Mouse (Mus musculus) thymus, adult 2 months (tissue): ENCODE measurements at regions not wholly inside any gene's neighbourhood (a gene's known extent, or its start where the extent isn't known, plus 50 kb on each side); places are given as distances from the start of the nearest gene placed in this dataset.

Source experiments
- DNase-seq: peaks from one replicate; pipeline ENCODE4 v3.0.0; 2021
- H3K27ac ChIP-seq: fragments of 200-500 bp; 2 replicates; pipeline ENCODE4 v1.5.1; 2012; ENCODE audit warnings: low read length, control low read depth; ENCODE audit not compliant: control insufficient read depth, insufficient read depth
- H3K27me3 ChIP-seq: fragments of 200-500 bp; 2 replicates; pipeline ENCODE4 v1.6.1; 2012; ENCODE audit warnings: mild to moderate bottlenecking, low read length, moderate library complexity, mixed read lengths; ENCODE audit not compliant: control insufficient read depth, insufficient read depth
- H3K36me3 ChIP-seq: fragments of 200-500 bp; 2 replicates; pipeline ENCODE4 v1.6.1; 2012; ENCODE audit warnings: mild to moderate bottlenecking, low read length, moderate library complexity; ENCODE audit not compliant: control insufficient read depth, insufficient read depth
- H3K4me1 ChIP-seq: fragments of 200-500 bp; replicated peaks from 2 replicates; pipeline ENCODE4 v1.6.1; 2012; ENCODE audit warnings: low read length; ENCODE audit not compliant: control insufficient read depth, insufficient read depth
- H3K4me3 ChIP-seq: fragments of 200-500 bp; 2 replicates; pipeline ENCODE4 v1.5.1; 2012; ENCODE audit warnings: mild to moderate bottlenecking, low read length, control low read depth, moderate library complexity; ENCODE audit not compliant: control insufficient read depth, insufficient read depth
- CTCF ChIP-seq: fragments of 200-500 bp; IDR thresholded peaks from 2 replicates; pipeline ENCODE4 v1.5.1; 2012; ENCODE audit warnings: mild to moderate bottlenecking, control low read depth, low read length, moderate library complexity, borderline replicate concordance; ENCODE audit not compliant: control insufficient read depth, poor library complexity, insufficient read depth; ENCODE audit errors: extremely low read depth
- POLR2A ChIP-seq: fragments of 200-500 bp; IDR thresholded peaks from 2 replicates; pipeline ENCODE4 v1.6.1; 2012; ENCODE audit warnings: mild to moderate bottlenecking, low read length, control low read depth, moderate library complexity; ENCODE audit not compliant: control insufficient read depth, poor library complexity, insufficient read depth; ENCODE audit errors: extremely low read depth
- WGBS: fragments of 180-500 bp; shearing (Covaris S2); methylation state at CpG from one replicate; pipeline ENCODE4 v1.1.7; 2018; 5-methylcytosine and 5-hydroxymethylcytosine counted together

- Histone ChIP-seq H3K27me3 (no peaks in the 10 kb centered on the region), H3K4me3 (no peak overlapping the region), H3K27ac (no peak overlapping the region), H3K4me1 (no peaks in the 10 kb centered on the region), H3K36me3 (no peaks in the 10 kb centered on the region)
- 93% methylated on average over 2 of the region's 2 CpGs for WGBS
- no peak for DNase-seq
- no peak for TF ChIP-seq CTCF
- TF ChIP-seq POLR2A = no peak
These were observed 359.5 kb upstream of the 2610001J05Rik start for GRCm38 (mm10) chr6:14230823-14231222.

- Histone ChIP-seq H3K4me3 (no peak overlapping the region), H3K27ac (no peak overlapping the region), H3K36me3 (no peaks in the 10 kb centered on the region), H3K27me3 (no peaks in the 10 kb centered on the region), H3K4me1 (no peaks in the 10 kb centered on the region)
- 8% methylated on average over 2 of the region's 2 CpGs for WGBS
- DNase-seq = peak; percentile 2
- no peak for TF ChIP-seq CTCF
- TF ChIP-seq POLR2A = no peak
These were observed 336.2 kb upstream of the 2610001J05Rik start for GRCm38 (mm10) chr6:14207509-14207908.

GRCm38 (mm10) chr6:14197107-14197506, 325.8 kb upstream of the 2610001J05Rik start:
- WGBS = 78% methylated on average over 3 of the region's 3 CpGs
- no peak for TF ChIP-seq POLR2A
- TF ChIP-seq CTCF = no peak
- no peak for DNase-seq

GRCm38 (mm10) chr6:14195351-14195750, 324.0 kb upstream of the 2610001J05Rik start:
- no peak for DNase-seq
- TF ChIP-seq POLR2A (no peak), CTCF (no peak)
- Histone ChIP-seq H3K4me1 (no peaks in the 10 kb centered on the region), H3K27ac (no peak overlapping the region), H3K27me3 (no peaks in the 10 kb centered on the region), H3K4me3 (no peak overlapping the region), H3K36me3 (no peaks in the 10 kb centered on the region)
- WGBS = 89% methylated on average over 5 of the region's 5 CpGs

More at GRCm38 (mm10) chr6:14197107-14197506, 325.8 kb upstream of the 2610001J05Rik start:
- Histone ChIP-seq H3K27ac (no peak overlapping the region), H3K4me3 (no peak overlapping the region), H3K4me1 (no peaks in the 10 kb centered on the region), H3K27me3 (no peaks in the 10 kb centered on the region), H3K36me3 (no peaks in the 10 kb centered on the region)

- TF ChIP-seq CTCF (no peak), POLR2A (no peak)
- Histone ChIP-seq H3K27me3 (no peaks in the 10 kb centered on the region), H3K36me3 (no peaks in the 10 kb centered on the region), H3K4me3 (no peak overlapping the region), H3K27ac (no peak overlapping the region), H3K4me1 (no peaks in the 10 kb centered on the region)
- no peak for DNase-seq
- WGBS = 79% methylated on average over 4 of the region's 4 CpGs
These were observed 320.2 kb upstream of the 2610001J05Rik start for GRCm38 (mm10) chr6:14191387-14192023.

- DNase-seq = no peak
- no peak for TF ChIP-seq CTCF
- no peaks in the 10 kb centered on the region for H3K36me3 ChIP-seq
- H3K4me3 ChIP-seq = no peak overlapping the region
- 71% methylated on average over 2 of the region's 2 CpGs for WGBS
- no peaks in the 10 kb centered on the region for H3K27me3 ChIP-seq
- no peaks in the 10 kb centered on the region for H3K4me1 ChIP-seq
- H3K27ac ChIP-seq = no peak overlapping the region
These were observed 314.7 kb upstream of the 2610001J05Rik start for GRCm38 (mm10) chr6:14185921-14186420.

GRCm38 (mm10) chr6:14147370-14147769, 276.1 kb upstream of the 2610001J05Rik start:
- no peaks in the 10 kb centered on the region for H3K4me1 ChIP-seq
- TF ChIP-seq CTCF (no peak), POLR2A (no peak)
- no peaks in the 10 kb centered on the region for H3K27me3 ChIP-seq
- no peaks in the 10 kb centered on the region for H3K36me3 ChIP-seq
- no peak overlapping the region for H3K27ac ChIP-seq
- H3K4me3 ChIP-seq = no peak overlapping the region
- DNase-seq = no peak
